Mouse (Mus musculus) right cerebral cortex, adult 18-20 months (tissue): Measurements from ENCODE around the gene Pde4a.

ENCODE experiments used
- DNase-seq: peaks from one replicate; pipeline ENCODE4 v3.0.0; 2022; ENCODE audit warnings: mixed read lengths

Gene Pde4a

GRCm38 (mm10) chr9:21183905-21184413 lies 18.4 kb downstream of the Pde4a start:
- DNase-seq: peak; percentile 28

GRCm38 (mm10) chr9:21184733-21185132 lies 19.2 kb downstream of the Pde4a start:
- no peak for DNase-seq

GRCm38 (mm10) chr9:21185436-21185835 lies 19.9 kb downstream of the Pde4a start:
- no peak for DNase-seq

GRCm38 (mm10) chr9:21189905-21190304 lies 24.4 kb downstream of the Pde4a start:
- DNase-seq: no peak

- no peak for DNase-seq
Measured at GRCm38 (mm10) chr9:21190670-21191069, 25.2 kb downstream of the Pde4a start.

GRCm38 (mm10) chr9:21193786-21194185 lies 28.3 kb downstream of the Pde4a start:
- no peak for DNase-seq

GRCm38 (mm10) chr9:21194787-21195493 lies 29.4 kb downstream of the Pde4a start:
- DNase-seq: no peak

GRCm38 (mm10) chr9:21195736-21196505 lies 30.4 kb downstream of the Pde4a start:
- DNase-seq: peak; percentile 84

- DNase-seq: peak; percentile 71
Measured at GRCm38 (mm10) chr9:21196521-21197433, 31.3 kb downstream of the Pde4a start.

- DNase-seq: peak; percentile 85
Measured at GRCm38 (mm10) chr9:21197981-21198380, 32.5 kb downstream of the Pde4a start.

GRCm38 (mm10) chr9:21198960-21199359 lies 33.4 kb downstream of the Pde4a start:
- no peak for DNase-seq

GRCm38 (mm10) chr9:21204156-21204527 lies 38.6 kb downstream of the Pde4a start:
- DNase-seq: no peak

GRCm38 (mm10) chr9:21204528-21205272 lies 39.2 kb downstream of the Pde4a start:
- DNase-seq: peak; percentile 35

- DNase-seq: no peak
Measured at GRCm38 (mm10) chr9:21206848-21207247, 41.3 kb downstream of the Pde4a start.

GRCm38 (mm10) chr9:21208626-21209025 lies 43.1 kb downstream of the Pde4a start:
- DNase-seq: no peak

GRCm38 (mm10) chr9:21210821-21211220 lies 45.3 kb downstream of the Pde4a start:
- no peak for DNase-seq

GRCm38 (mm10) chr9:21211624-21212023 lies 46.1 kb downstream of the Pde4a start:
- DNase-seq: no peak

GRCm38 (mm10) chr9:21213617-21214190 lies 48.2 kb downstream of the Pde4a start:
- DNase-seq: no peak

GRCm38 (mm10) chr9:21216050-21216841 lies 50.7 kb downstream of the Pde4a start:
- peak; percentile 60 for DNase-seq

GRCm38 (mm10) chr9:21219820-21220219 lies 54.3 kb downstream of the Pde4a start:
- no peak for DNase-seq
